Mouse (Mus musculus): Measurements from ENCODE around the gene Ltbp1. TPM values are rescaled to one million over a fixed set of nuclear protein-coding genes. Genes with fewer than 3 reads are reported as not detected.

Gene Ltbp1
- polyA plus RNA-seq, 1 experiment, result not detected

GRCm38 (mm10) chr17:75434152-75434551, 428.8 kb downstream of the Ltbp1 start:
- no peak overlapping the region for H3K27ac ChIP-seq (ENCODE audit: insufficient read depth, low read depth, low read length)
- WGBS, result 91% methylated on average over 2 of the region's 2 CpGs
- no peak overlapping the region for H3K4me3 ChIP-seq (ENCODE audit: insufficient read depth, low read depth, low read length)
- no peak for TF ChIP-seq POLR2A (IDR thresholded peaks at IDR 0.05; ENCODE audit: insufficient read depth, low read depth, low read length)
- TF ChIP-seq CTCF (IDR thresholded peaks at IDR 0.05; ENCODE audit: insufficient read depth, low read depth, low read length), result no peak
- H3K4me1 ChIP-seq (ENCODE audit: control insufficient read depth, insufficient read depth, low read length), result no peaks in the 10 kb centered on the region

GRCm38 (mm10) chr17:75434871-75435270, 429.5 kb downstream of the Ltbp1 start:
- 82% methylated on average over 3 of the region's 3 CpGs for WGBS
- Histone ChIP-seq H3K4me3 (ENCODE audit: insufficient read depth, low read depth, low read length) (no peak overlapping the region), H3K27ac (ENCODE audit: insufficient read depth, low read depth, low read length) (no peak overlapping the region), H3K4me1 (ENCODE audit: control insufficient read depth, insufficient read depth, low read length) (no peaks in the 10 kb centered on the region)
- TF ChIP-seq POLR2A (IDR thresholded peaks at IDR 0.05; ENCODE audit: insufficient read depth, low read depth, low read length) (no peak), CTCF (IDR thresholded peaks at IDR 0.05; ENCODE audit: insufficient read depth, low read depth, low read length) (no peak)

- H3K4me3 ChIP-seq (ENCODE audit: insufficient read depth, low read depth, low read length), result no peak within 1 kb of the TSS; the same call in 1 of the 2 replicates
- H3K4me1 ChIP-seq (ENCODE audit: control insufficient read depth, insufficient read depth, low read length), result no peaks in the 10 kb centered on the region
- WGBS, result 52% methylated on average over 6 of the region's 6 CpGs
- no peak for TF ChIP-seq POLR2A (IDR thresholded peaks at IDR 0.05; ENCODE audit: insufficient read depth, low read depth, low read length)
- no peak for TF ChIP-seq CTCF (IDR thresholded peaks at IDR 0.05; ENCODE audit: insufficient read depth, low read depth, low read length)
- 0 out of 2 replicates have a peak within 1 kb of the TSS, but pooled peaks have one; percentile 45 for H3K27ac ChIP-seq (ENCODE audit: insufficient read depth, low read depth, low read length)
Measured at GRCm38 (mm10) chr17:75435599-75435998, 430.2 kb downstream of the Ltbp1 start, which contains the start of gene Rasgrp3. Gene Rasgrp3, plus strand, starts transcription at chr17:75435896.

GRCm38 (mm10) chr17:75436095-75436494, 430.7 kb downstream of the Ltbp1 start:
- WGBS, result 88% methylated on average over 8 of the region's 8 CpGs
- Histone ChIP-seq H3K4me3 (ENCODE audit: insufficient read depth, low read depth, low read length) (no peak overlapping the region), H3K27ac (ENCODE audit: insufficient read depth, low read depth, low read length) (0 out of 2 replicates have a peak overlapping the region, but pooled peaks have one; percentile 45), H3K4me1 (ENCODE audit: control insufficient read depth, insufficient read depth, low read length) (no peaks in the 10 kb centered on the region)
- TF ChIP-seq CTCF (IDR thresholded peaks at IDR 0.05; ENCODE audit: insufficient read depth, low read depth, low read length) (no peak), POLR2A (IDR thresholded peaks at IDR 0.05; ENCODE audit: insufficient read depth, low read depth, low read length) (no peak)

- no peak for TF ChIP-seq CTCF (IDR thresholded peaks at IDR 0.05; ENCODE audit: insufficient read depth, low read depth, low read length)
- TF ChIP-seq POLR2A (IDR thresholded peaks at IDR 0.05; ENCODE audit: insufficient read depth, low read depth, low read length), result no peak
- Histone ChIP-seq H3K4me1 (ENCODE audit: control insufficient read depth, insufficient read depth, low read length) (no peaks in the 10 kb centered on the region), H3K4me3 (ENCODE audit: insufficient read depth, low read depth, low read length) (no peak overlapping the region; the same call in 1 of the 2 replicates), H3K27ac (ENCODE audit: insufficient read depth, low read depth, low read length) (no peak overlapping the region)
- 93% methylated on average over 6 of the region's 6 CpGs for WGBS
Measured at GRCm38 (mm10) chr17:75436819-75437218, 431.5 kb downstream of the Ltbp1 start.

- no peak for TF ChIP-seq CTCF (IDR thresholded peaks at IDR 0.05; ENCODE audit: insufficient read depth, low read depth, low read length)
- no peak for TF ChIP-seq POLR2A (IDR thresholded peaks at IDR 0.05; ENCODE audit: insufficient read depth, low read depth, low read length)
- H3K27ac ChIP-seq (ENCODE audit: insufficient read depth, low read depth, low read length), result no peak overlapping the region
- H3K4me1 ChIP-seq (ENCODE audit: control insufficient read depth, insufficient read depth, low read length), result no peaks in the 10 kb centered on the region
- WGBS, result 71% methylated on average over 11 of the region's 11 CpGs
- H3K4me3 ChIP-seq (ENCODE audit: insufficient read depth, low read depth, low read length), result no peak overlapping the region
Measured at GRCm38 (mm10) chr17:75437239-75437750, 431.9 kb downstream of the Ltbp1 start.

- 71% methylated on average over 5 of the region's 5 CpGs for WGBS
- H3K27ac ChIP-seq (ENCODE audit: insufficient read depth, low read depth, low read length), result no peak overlapping the region
- H3K4me1 ChIP-seq (ENCODE audit: control insufficient read depth, insufficient read depth, low read length), result peaks cover 1% of the 10 kb centered on the region; the same call in 1 of the 2 replicates
- TF ChIP-seq POLR2A (IDR thresholded peaks at IDR 0.05; ENCODE audit: insufficient read depth, low read depth, low read length) (no peak), CTCF (IDR thresholded peaks at IDR 0.05; ENCODE audit: insufficient read depth, low read depth, low read length) (no peak)
- no peak overlapping the region for H3K4me3 ChIP-seq (ENCODE audit: insufficient read depth, low read depth, low read length)
Measured at GRCm38 (mm10) chr17:75438162-75438561, 432.8 kb downstream of the Ltbp1 start.

- no peak for TF ChIP-seq CTCF (IDR thresholded peaks at IDR 0.05; ENCODE audit: insufficient read depth, low read depth, low read length)
- TF ChIP-seq POLR2A (IDR thresholded peaks at IDR 0.05; ENCODE audit: insufficient read depth, low read depth, low read length), result no peak
- Histone ChIP-seq H3K4me1 (ENCODE audit: control insufficient read depth, insufficient read depth, low read length) (peaks cover 2% of the 10 kb centered on the region; the same call in 1 of the 2 replicates), H3K4me3 (ENCODE audit: insufficient read depth, low read depth, low read length) (no peak overlapping the region), H3K27ac (ENCODE audit: insufficient read depth, low read depth, low read length) (no peak overlapping the region)
- 86% methylated on average over 14 of the region's 14 CpGs for WGBS
Measured at GRCm38 (mm10) chr17:75439062-75439461, 433.7 kb downstream of the Ltbp1 start.

- WGBS, result 49% methylated on average over 7 of the region's 7 CpGs
- Histone ChIP-seq H3K4me1 (ENCODE audit: control insufficient read depth, insufficient read depth, low read length) (peaks cover 2% of the 10 kb centered on the region; the same call in 1 of the 2 replicates), H3K4me3 (ENCODE audit: insufficient read depth, low read depth, low read length) (no peak overlapping the region), H3K27ac (ENCODE audit: insufficient read depth, low read depth, low read length) (no peak overlapping the region)
- TF ChIP-seq POLR2A (IDR thresholded peaks at IDR 0.05; ENCODE audit: insufficient read depth, low read depth, low read length) (no peak), CTCF (IDR thresholded peaks at IDR 0.05; ENCODE audit: insufficient read depth, low read depth, low read length) (no peak)
Measured at GRCm38 (mm10) chr17:75440619-75441018, 435.3 kb downstream of the Ltbp1 start.

All from olfactory bulb, adult 2 months (tissue).